Mouse (Mus musculus): ENCODE data around the gene Cacna1a.
"Not testable (repeated sequence)": the region's sequence is repeated elsewhere in the genome, so short reads cannot be mapped to it uniquely, and the experiment has no call there.

Cacna1a gene

DNA sequence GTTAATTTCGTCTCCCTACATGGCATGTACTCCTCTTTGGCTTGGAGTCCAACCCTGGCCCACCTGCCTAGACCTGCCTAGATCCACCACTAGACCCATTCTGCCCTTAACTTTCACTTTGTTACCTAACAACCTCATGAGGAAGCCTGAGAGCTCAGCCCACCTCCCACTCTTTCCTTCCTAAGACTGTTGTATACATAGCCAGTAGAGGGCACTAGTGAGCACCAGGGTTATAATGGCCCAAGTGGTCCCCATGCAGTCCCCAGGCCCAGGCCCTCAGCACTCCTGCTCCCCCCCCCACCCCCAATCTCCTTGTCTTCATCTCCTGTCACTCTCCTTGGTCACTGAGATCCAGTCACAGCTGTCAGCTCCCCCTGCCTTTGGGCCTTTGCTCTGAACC lies 86.2 kb downstream of the Cacna1a start:
- no peak for DNase-seq (ENCODE audit: low spot score in 2 of 2)

DNA sequence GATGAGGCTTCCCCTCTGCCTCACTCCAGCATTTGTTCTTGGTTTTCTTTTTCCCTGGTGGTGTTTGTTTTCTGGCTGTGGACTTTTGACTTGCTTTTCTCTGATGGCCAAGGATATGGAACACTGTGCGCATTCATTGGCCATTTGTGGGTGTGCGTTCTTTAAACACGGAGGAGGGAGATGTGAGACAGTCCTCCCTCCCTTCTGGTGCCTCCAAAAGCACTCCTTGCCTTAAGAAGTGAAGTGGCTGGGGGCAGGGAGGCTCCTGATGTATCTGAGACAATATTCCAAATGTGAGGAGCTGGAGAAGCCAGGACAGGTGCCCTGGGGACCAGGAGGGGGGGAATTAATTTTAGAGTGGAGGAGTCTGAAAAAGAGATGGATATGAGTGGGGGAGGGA lies 89.1 kb downstream of the Cacna1a start:
- DNase-seq (ENCODE audit: low spot score in 2 of 2) = no peak

DNA sequence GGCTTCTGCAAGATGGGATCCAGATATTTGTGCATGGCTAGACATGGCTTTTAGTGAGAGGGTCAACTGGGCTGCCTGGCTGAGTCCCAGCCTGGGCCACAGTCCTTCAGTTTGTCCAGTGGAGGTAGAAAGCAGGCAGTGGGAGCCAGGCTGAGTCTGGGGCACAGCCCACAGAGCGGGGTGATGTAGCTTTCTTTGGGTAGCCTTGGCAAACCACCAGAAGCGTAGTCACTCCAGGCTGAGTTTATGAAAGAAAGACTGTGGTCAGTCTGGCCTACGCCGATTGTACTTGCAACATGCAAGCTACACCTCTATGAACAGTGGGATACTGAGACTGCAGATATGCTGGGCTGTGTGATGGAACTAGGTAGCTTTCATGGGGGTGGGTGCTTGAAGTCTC lies 94.8 kb downstream of the Cacna1a start:
- no peak for DNase-seq (ENCODE audit: low spot score in 2 of 2)

DNA sequence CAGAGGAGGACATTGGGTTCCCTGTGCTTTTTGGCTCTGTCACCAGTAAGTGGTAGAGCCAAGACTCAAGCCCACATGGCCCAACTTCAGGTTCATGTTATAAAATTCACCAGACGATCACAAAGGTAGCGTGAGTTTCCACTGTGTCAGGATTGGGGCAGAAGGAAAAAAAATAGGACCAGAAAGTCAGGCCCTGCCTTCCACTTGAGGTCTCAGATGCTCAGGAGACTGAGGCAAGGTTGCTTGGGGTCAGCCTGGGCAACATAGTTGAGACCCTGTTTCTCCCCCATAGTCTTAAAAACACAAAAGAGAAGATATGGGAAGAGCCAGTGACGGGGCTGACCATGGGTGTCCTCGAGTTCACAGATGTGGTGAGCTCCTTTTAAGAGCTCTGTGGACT lies 97.1 kb downstream of the Cacna1a start:
- DNase-seq (ENCODE audit: low spot score in 2 of 2) = no peak

DNA sequence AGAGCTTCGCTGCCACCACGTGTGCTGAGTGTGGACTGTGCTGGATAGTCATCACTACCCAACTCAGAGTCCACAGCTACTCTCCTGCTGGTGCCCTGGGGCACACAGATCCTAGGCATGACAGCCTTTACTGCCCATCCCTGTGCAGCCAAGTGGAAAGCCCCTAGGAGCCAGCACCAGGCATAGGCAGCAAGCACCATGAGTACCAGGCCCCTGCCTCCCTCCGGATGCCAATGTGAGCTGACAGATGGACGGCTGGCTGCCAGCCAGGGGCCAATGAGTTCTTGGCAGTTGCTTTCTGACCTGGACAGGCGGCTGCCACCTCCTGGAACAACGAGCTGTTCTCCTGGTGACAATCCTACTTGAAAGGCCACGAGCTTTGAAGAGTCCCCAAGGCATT lies 97.6 kb downstream of the Cacna1a start:
- DNase-seq (ENCODE audit: low spot score in 2 of 2) = no peak

DNA sequence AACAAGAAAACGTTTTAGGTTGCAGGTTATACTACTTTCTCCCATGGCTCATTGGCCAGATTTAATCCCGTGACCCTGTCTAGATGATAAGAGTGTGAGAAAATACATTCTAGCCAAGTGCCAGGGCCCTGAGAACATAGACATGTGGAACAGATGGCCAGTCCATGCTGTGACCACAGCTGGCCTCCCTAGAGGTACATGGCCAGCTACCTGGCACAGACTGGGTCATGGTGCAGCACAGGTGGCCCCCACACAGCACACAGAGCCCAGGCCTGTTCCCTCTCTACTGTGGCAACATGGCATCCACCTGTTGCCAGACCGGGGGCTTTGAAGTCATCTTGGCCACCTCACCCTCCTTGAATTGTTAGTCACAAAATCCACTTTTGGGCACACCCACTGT lies 101.0 kb downstream of the Cacna1a start:
- no peak for DNase-seq (ENCODE audit: low spot score in 2 of 2)

DNA sequence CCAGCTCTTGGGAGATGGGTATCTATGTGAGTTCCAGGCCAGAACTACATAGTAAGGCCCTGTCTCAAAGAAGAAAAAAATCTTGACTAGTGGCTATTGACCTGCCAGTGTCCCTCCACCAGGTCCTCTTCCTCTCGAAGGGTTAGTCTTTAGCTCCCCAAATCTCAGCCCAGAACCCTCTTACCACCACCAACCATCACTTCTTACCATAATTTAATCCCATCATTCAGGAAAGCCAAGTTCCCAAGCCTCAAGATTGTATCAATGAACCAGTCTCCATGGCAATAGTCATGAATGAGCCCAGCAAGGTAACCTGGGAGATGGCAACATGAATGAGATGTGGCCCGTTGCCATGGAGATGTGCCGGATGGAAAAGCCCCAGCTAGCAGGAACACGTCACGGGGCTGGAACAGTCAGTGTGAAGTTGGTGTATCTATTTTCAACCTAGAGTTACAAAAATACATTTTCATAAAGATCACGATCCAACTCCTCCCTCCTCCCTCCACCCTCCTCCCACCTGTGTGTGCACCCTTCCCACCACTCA lies 106.4 kb downstream of the Cacna1a start:
- no peak for DNase-seq (ENCODE audit: low spot score in 2 of 2)

DNA sequence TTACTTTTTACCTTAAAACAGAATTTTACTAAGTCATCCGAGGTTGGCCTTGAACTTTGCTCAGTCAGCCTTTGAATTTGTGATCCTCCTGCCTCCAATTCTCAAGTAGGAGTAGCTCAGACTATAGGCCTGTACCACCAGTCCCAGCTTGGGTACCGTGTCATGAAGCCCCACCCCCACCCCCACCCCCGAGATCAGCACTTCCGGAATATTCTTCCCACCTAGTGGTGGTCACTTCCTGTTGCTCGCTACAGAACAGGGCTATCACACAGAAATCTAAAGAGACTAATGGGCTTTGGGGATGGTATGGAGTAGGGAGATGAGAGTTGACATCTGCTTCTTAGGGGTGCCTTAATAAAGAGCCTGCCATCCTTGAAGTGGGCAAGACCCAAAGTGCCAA lies 112.9 kb downstream of the Cacna1a start:
- no peak for DNase-seq (ENCODE audit: low spot score in 2 of 2)

DNA sequence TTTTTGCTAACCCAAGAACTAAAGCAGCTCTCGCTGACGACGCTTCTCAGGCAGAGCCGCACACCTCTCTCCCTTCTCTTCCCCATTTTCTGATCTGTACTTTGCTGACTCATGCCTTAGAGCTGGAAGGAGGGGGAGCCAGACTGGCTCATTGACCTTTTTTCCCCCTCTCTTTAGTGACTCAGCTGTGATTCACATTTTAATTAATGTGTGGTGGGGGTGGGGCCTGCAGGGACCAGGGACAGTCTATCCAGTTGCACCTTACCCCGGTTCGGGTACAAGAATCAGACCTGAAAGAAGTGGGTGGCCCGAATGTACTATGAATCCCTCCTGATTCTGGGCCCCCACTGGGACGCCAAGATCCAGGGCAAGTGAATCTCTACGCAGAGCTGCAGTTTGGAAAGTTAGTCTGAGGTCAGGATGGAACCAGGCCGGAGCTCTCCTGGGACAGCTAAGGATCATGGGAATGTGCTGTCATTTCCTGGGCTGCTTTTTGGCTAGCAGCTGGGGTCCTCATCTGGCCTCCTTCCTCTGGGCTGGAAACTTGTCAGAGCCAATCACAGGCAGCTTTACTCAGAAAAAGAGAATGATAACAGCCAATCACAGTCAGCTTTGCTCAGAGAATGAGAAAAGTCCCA lies 113.5 kb downstream of the Cacna1a start:
- no peak for DNase-seq (ENCODE audit: low spot score in 2 of 2)

DNA sequence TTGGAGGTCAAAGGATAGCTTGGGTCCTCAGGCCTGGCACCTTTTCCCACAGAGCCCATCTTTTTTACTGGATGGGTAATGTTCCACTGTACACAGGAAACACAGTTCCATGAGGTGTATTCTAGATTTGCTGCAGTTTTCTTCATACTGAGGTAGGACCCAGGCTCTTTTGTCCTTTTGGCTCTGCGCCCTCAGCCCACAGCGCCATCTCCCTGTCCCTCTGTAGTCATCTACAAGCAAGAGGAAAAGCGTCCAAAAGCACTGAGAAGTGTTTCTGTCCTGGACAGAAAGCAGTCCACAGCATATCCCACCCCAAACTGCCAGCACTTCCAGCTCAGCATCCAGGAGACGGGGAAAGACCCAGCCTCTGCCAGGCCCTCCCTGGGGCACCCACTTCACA lies 114.4 kb downstream of the Cacna1a start:
- no peak for DNase-seq (ENCODE audit: low spot score in 2 of 2)

DNA sequence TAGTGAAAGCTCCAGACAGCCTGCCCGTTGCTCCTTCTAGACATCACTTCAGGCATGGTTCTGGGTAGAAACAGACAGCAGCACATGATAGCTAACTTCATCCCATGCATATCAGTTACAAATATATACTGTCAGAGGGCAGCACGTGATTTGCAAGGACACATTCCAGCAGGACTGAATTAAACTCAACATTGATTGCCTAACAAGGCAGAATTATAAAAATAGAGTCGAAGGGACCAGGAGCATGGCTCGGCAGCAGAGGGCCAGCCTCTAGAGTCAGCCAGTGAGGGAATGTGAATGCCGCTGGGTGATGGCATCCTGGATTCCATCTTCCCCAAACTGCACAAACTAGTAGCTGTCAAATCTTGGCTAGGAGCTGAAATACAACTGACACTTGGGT lies 119.0 kb downstream of the Cacna1a start:
- no peak for DNase-seq (ENCODE audit: low spot score in 2 of 2)

DNA sequence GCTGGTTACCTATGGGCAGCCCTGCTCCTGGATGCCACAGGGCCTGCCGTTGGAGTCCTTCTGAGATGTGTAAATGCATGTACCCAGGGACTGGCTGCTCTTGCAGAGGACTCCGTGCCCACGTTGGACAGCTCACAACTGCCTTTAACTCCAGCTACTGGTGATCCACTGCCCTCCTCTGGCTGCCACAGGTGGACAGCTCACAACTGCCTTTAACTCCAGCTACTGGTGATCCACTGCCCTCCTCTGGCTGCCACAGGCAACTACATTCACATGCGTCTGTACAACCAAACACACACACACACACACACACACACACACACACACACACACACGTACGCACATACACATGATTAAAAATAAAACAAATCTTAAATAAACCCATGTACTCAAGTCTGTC lies 121.5 kb downstream of the Cacna1a start:
- DNase-seq (ENCODE audit: low spot score in 2 of 2) = not testable (repeated sequence)

DNA sequence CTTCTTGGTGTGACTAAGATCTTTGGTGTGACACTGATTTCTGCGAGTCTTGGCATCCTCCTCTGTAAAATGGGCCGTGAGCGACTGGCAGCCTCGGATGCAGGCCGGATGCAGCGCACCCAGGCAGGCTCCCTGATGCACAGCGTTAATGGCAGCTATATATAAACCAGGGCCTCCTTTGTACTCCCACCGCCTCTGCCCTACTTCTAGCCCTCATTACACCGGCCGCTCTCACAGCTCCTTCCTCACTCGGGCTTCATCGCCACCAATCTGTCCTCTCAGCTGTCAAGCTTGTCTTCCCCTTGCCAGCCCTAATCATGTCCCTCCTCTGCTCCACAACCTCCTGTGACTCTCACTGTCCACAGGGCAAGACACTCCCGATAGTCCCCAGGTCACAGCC lies 123.4 kb downstream of the Cacna1a start:
- DNase-seq (ENCODE audit: low spot score in 2 of 2) = no peak

DNA sequence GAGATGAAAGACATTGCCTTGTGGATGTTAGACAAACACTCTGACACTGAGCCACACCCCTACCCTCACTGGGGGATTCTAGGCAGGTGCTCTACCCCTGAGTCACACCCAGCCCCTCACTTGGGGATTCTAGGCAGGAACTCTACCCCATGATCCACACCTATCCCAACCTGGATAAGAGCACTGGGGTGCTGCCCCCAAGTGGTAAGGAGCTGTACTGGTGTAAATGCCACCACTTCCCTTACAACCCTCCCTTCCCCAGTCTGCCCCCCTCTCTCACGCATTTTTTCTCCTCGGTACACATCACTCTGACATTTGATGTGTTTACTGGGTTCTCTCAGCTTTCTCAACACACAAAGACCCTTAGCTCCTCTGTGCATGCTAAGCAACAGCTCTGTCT lies 125.5 kb downstream of the Cacna1a start:
- no peak for DNase-seq (ENCODE audit: low spot score in 2 of 2)

DNA sequence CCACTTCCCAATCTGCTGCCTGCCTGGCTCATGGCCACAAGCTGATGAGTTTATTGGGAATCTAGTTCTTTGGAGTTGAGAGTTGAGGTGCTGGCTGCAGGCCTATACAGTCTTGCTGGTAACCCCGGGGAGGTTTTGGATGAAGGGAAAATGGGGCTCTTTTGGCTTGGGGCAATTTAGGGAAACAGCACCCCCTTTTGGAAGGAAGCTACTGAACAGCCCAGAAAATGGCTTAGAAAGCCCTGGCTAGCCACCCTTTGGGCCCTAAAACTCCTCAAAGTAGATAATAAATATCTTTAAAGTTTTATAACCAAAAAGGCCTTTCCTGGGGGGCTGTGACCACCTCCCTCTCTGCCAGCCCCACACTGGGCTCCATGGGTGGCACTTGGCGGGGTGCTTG lies 129.9 kb downstream of the Cacna1a start:
- DNase-seq (ENCODE audit: low spot score in 2 of 2) = no peak

DNA sequence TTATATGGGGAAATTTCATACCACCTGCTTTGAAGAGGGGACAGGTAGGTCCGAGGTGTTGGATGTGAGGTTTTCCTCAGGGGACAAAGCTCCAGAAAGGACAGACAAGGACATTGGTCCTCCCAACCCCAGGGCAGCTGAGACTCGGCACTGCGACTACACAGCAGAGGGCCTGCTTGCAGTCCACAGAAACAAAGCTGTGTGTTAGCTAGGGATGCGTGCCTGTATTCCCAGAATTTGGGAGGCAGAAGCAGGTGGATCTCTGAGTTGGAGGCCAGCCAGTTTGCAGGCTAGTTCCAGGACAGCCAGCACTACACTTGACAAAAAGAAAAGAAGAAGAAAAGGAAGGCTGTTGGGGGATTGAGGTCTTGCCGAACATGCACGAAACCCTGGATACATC lies 130.5 kb downstream of the Cacna1a start:
- no peak for DNase-seq (ENCODE audit: low spot score in 2 of 2)

DNA sequence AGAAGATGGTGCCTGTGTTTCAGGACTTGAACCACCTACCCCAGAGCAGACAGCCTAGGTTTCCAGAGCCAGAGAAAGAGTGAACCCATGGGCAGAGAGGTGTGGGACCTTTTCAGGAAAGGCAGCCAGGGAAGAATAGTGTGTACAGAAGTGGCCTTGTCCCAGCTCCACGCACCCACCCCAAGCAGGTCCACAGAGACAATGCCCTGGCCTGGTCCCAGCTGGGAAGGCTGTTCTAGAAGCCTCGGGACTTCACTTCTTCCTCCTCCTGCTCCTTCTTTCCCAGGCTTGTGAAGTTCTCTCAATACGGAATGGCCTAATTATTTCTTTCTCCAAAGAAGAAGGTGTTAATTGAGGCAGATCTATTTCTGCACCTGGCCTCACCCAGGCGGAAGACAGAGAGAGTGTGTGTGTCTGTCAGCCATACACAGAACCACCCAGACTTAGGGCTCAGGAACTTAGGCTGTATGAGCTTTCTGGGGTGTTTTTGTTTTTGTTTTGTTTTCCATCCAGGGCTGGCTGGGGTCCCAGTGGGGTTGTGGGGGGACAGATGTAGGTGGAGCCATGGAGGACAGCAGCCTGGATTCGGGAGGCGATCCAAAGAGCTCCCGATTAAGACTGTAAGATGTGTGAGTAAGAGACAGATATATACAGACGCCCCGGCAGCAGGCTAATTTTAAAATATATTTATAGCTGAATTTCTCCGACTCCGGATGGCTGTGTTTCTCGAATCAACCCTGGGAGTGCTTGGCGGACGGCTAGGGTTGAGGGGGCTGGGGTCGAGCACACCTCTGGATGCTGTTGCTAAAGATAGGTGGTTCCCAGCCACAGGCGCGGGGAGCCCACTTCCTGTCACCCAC lies 131.8 kb downstream of the Cacna1a start:
- no peak for DNase-seq (ENCODE audit: low spot score in 2 of 2)

DNA sequence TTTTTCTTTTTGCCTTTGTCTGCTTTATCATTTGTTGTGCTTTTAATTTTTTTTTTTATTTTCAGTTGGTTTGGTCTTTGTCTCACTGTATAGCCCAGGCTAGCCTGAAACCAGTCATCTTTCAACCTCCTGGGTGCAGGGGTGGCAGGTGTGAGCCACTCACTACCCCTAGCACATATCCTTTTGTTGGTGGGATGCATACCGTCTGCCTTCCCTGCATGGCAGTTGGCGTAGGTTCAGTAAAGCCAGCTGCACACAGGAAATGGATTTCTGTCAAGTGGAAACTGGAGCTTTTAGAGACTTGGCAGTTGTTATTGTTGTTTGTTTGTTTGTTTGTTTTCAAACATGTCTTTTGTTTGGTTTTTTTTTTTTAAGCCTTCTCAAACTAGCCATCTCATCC lies 132.8 kb downstream of the Cacna1a start:
- DNase-seq (ENCODE audit: low spot score in 2 of 2) = no peak

DNA sequence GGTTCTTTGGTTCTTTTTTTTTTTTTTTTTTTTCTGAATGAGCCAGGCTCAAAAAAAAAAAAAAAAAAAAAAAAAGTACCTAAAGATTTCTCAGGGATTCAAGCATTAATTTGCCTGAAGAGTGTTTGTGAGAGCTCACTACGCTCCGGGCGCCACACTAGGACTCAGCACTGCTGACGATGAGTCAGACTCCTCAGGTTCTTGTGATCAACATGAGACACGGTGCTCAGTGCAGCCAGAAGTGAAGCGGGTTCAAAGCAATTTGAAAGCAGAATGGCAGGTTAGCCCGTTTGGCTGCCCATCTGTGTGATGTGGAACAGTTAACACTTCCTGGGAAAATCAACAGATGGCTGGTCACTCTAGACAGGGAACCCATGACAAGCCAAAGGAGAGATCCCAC lies 139.8 kb downstream of the Cacna1a start:
- DNase-seq (ENCODE audit: low spot score in 2 of 2) = no peak

DNA sequence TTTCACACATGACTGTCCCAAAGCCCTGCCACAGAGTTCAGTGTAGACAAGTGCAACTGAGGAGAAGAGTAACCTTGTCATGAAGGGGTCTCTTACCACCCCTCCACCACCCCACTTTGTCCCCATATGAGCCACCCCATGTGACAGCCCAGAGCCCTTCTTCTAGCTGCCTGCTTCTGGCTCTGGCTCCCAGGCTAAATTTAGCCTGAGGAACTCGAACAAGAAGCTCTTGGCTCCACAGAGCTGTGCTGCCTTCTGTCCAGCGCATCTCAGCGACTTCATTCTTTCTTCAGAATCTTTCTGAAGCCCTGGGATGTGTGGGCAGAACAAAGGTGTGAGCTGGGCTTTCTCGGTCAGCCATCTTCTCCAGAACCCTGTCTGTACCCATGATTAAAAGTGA lies 141.3 kb downstream of the Cacna1a start:
- DNase-seq (ENCODE audit: low spot score in 2 of 2) = no peak

DNA sequence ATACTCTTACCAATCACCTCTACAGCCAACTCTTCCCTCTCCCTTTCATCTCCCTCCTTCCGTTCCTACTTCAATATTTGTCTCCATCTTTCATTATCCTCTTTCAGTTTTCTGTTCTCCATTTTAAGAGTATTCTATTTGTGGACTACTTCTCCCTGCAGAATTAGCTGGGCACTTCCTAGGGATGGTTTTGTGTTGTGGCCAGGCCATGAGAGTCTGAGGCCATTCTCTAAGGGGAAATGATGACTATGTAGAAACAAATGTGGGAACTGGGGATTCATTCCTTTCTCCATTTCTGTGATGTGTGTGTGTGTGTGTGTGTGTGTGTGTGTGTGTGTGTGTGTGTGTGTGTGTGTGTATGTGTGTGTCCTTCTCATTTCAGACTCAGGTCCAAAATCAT lies 144.5 kb downstream of the Cacna1a start:
- DNase-seq (ENCODE audit: low spot score in 2 of 2) = no peak

DNA sequence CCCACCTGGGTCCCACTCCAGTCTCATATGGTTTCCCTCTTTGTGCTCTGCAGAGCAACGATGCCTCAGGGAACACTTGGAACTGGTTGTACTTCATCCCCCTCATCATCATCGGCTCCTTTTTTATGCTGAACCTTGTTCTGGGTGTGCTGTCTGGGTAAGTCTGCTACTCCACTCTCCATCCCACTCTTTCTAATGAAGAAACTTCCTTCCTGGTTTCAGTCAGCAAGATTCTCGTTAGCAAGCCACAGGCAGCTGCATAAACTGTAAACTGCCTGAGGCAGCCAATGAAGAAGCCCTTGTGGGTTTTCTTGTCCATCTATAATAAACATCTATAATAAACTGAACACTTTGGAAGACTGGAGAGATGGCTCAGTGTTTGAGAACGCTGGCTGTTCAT lies 145.1 kb downstream of the Cacna1a start:
- no peak for DNase-seq (ENCODE audit: low spot score in 2 of 2)

DNA sequence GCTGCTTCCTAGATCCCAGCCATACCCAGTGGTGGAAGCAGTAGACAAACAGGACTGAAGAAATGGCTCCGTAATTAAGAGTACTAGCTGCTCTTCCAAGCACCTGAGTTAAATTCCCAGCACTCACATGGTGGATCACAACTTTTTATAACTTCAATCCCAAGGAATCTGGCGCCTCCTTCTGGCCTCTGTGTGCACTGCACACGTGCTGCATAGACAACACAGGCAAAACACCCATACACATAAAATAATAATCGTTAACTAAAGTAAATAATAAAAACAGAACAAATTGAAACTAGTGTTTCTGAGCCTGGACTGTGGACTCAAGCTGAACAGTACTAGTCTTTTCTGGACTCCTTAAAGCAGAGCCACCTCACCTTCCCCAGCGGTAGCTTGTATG lies 148.7 kb downstream of the Cacna1a start:
- no peak for DNase-seq (ENCODE audit: low spot score in 2 of 2)

Data from spleen, postnatal 36 days (tissue).